Mouse (Mus musculus) midbrain, embryonic 11.5 days (tissue): ENCODE results near the gene A030014E15Rik. TPM values are rescaled to one million over a fixed set of nuclear protein-coding genes. Genes with fewer than 3 reads are reported as not detected.
"Not testable (repeated sequence)": the region's sequence is repeated elsewhere in the genome, so short reads cannot be mapped to it uniquely, and the experiment has no call there.

Experiments used
- ATAC-seq: fragments of 200-750 bp; cut with Nextera tagmentation; 2 replicates; pipeline ENCODE4 v1.8.0; 2017; ENCODE audit warnings: moderate TSS enrichment, moderate library complexity; ENCODE audit not compliant: low FRiP score
- DNase-seq: peaks from one replicate; pipeline ENCODE4 v3.0.0; 2015; ENCODE audit warnings: low spot score; ENCODE audit errors: missing footprints
- H3K27ac ChIP-seq: fragments of 300-500 bp; sonication (generic); 2 replicates; pipeline ENCODE4 v1.5.1; 2014; ENCODE audit warnings: low read depth, low read length
- H3K27me3 ChIP-seq: fragments of 300-500 bp; sonication (generic); 2 replicates; pipeline ENCODE4 v1.6.1; 2014; ENCODE audit warnings: mild to moderate bottlenecking, low read length, moderate library complexity, mixed read lengths; ENCODE audit not compliant: control insufficient read depth, insufficient read depth
- H3K36me3 ChIP-seq: fragments of 300-500 bp; sonication (generic); 2 replicates; pipeline ENCODE4 v1.6.1; 2014; ENCODE audit warnings: mild to moderate bottlenecking, low read length, moderate library complexity, mixed read lengths; ENCODE audit not compliant: control insufficient read depth, insufficient read depth
- H3K4me1 ChIP-seq: fragments of 300-500 bp; sonication (generic); 2 replicates; pipeline ENCODE4 v1.6.1; 2014; ENCODE audit warnings: low read length; ENCODE audit not compliant: control insufficient read depth, insufficient read depth
- H3K4me2 ChIP-seq: fragments of 300-500 bp; sonication (generic); 2 replicates; pipeline ENCODE4 v1.6.1; 2014; ENCODE audit warnings: mild to moderate bottlenecking, moderate library complexity
- H3K4me3 ChIP-seq: fragments of 300-500 bp; sonication (generic); 2 replicates; pipeline ENCODE4 v1.5.1; 2014; ENCODE audit warnings: low read depth, low read length
- H3K9ac ChIP-seq: fragments of 300-500 bp; sonication (generic); 2 replicates; pipeline ENCODE4 v1.6.1; 2014; ENCODE audit warnings: low read length
- H3K9me3 ChIP-seq: fragments of 300-500 bp; sonication (generic); 2 replicates; pipeline ENCODE4 v1.6.1; 2016; ENCODE audit warnings: low read length; ENCODE audit not compliant: control insufficient read depth
- WGBS: fragments of 180-500 bp; shearing (Covaris S2); extraction: QIAGEN DNeasy Blood & Tissue Kit; methylation state at CpG from one replicate; pipeline ENCODE4 v1.1.7; 2014; 5-methylcytosine and 5-hydroxymethylcytosine counted together
- polyA plus RNA-seq: library from polyadenylated mRNA; unstranded; fragments of >200 nt; fragmentation: Nextera tagmentation; extraction: Ambion mirVana; gene quantifications from 2 replicates; pipeline ENCODE4 v1.2.1, GENCODE M21; 2014

Gene A030014E15Rik
- polyA plus RNA-seq, result not detected in 2 replicates

GRCm38 (mm10) chr1:82924650-82925049 lies at the start of gene A030014E15Rik:
Gene A030014E15Rik (plus strand): TSS chr1:82924917.
- no peak within 1 kb of the TSS for H3K9ac ChIP-seq
- H3K4me3 ChIP-seq, result no peak within 1 kb of the TSS
- DNase-seq (no peak), ATAC-seq (no peak)
- H3K4me2 ChIP-seq, result no peak within 1 kb of the TSS
- H3K27me3 ChIP-seq, result no peaks in the 10 kb centered on the region
- no peak within 1 kb of the TSS for H3K27ac ChIP-seq
- 97% methylated on average over 6 of the region's 6 CpGs for WGBS
- H3K9me3 ChIP-seq, result no peaks in the 10 kb centered on the region
- H3K4me1 ChIP-seq, result no peaks in the 10 kb centered on the region
- H3K36me3 ChIP-seq, result no peaks in the 10 kb centered on the region

- H3K36me3 ChIP-seq, result no peaks in the 10 kb centered on the region; the same call in 1 of the 2 replicates
- no peak overlapping the region for H3K4me2 ChIP-seq
- H3K9ac ChIP-seq, result no peak overlapping the region
- no peak overlapping the region for H3K4me3 ChIP-seq
- H3K27ac ChIP-seq, result no peak overlapping the region
- H3K27me3 ChIP-seq, result no peaks in the 10 kb centered on the region
- 80% methylated on average over 2 of the region's 2 CpGs for WGBS
- DNase-seq (no peak), ATAC-seq (no peak)
- no peaks in the 10 kb centered on the region for H3K9me3 ChIP-seq
- no peaks in the 10 kb centered on the region for H3K4me1 ChIP-seq
Observed at GRCm38 (mm10) chr1:82879172-82879571, 45.5 kb upstream of the A030014E15Rik start.

- Histone ChIP-seq H3K9me3 (no peaks in the 10 kb centered on the region), H3K36me3 (no peaks in the 10 kb centered on the region; the same call in 1 of the 2 replicates), H3K27me3 (no peaks in the 10 kb centered on the region), H3K4me3 (no peak overlapping the region), H3K4me2 (no peak overlapping the region), H3K9ac (no peak overlapping the region), H3K4me1 (no peaks in the 10 kb centered on the region), H3K27ac (no peak overlapping the region)
- ATAC-seq, result no peak
- DNase-seq, result no peak
- 79% methylated on average over 8 of the region's 8 CpGs for WGBS
Observed at GRCm38 (mm10) chr1:82880196-82880595, 44.5 kb upstream of the A030014E15Rik start.

GRCm38 (mm10) chr1:82893269-82893668 lies 31.4 kb upstream of the A030014E15Rik start:
- no peak overlapping the region for H3K4me3 ChIP-seq
- H3K9ac ChIP-seq, result no peak overlapping the region
- no peak for ATAC-seq
- no peak for DNase-seq
- H3K4me2 ChIP-seq, result no peak overlapping the region
- H3K9me3 ChIP-seq, result no peaks in the 10 kb centered on the region
- no peak overlapping the region for H3K27ac ChIP-seq
- H3K36me3 ChIP-seq, result peaks cover 5% of the 10 kb centered on the region; the same call in 1 of the 2 replicates
- no peaks in the 10 kb centered on the region for H3K27me3 ChIP-seq
- WGBS, result 95% methylated on average over 7 of the region's 7 CpGs
- H3K4me1 ChIP-seq, result no peaks in the 10 kb centered on the region

GRCm38 (mm10) chr1:82900567-82900966 lies 24.1 kb upstream of the A030014E15Rik start:
- ATAC-seq (no peak), DNase-seq (no peak)
- H3K36me3 ChIP-seq, result 0 out of 2 replicates have a peak, but pooled peaks cover 2% of the 10 kb centered on the region
- no peak overlapping the region for H3K27ac ChIP-seq
- 93% methylated on average over 1 of the region's 1 CpGs for WGBS
- no peaks in the 10 kb centered on the region for H3K9me3 ChIP-seq
- no peak overlapping the region for H3K4me2 ChIP-seq
- no peak overlapping the region for H3K4me3 ChIP-seq
- no peak overlapping the region for H3K9ac ChIP-seq
- no peaks in the 10 kb centered on the region for H3K4me1 ChIP-seq
- no peaks in the 10 kb centered on the region for H3K27me3 ChIP-seq

GRCm38 (mm10) chr1:82901201-82901600 lies 23.5 kb upstream of the A030014E15Rik start:
- Histone ChIP-seq H3K4me2 (no peak overlapping the region), H3K4me3 (no peak overlapping the region), H3K4me1 (no peaks in the 10 kb centered on the region), H3K9me3 (no peaks in the 10 kb centered on the region), H3K9ac (no peak overlapping the region), H3K36me3 (0 out of 2 replicates have a peak, but pooled peaks cover 2% of the 10 kb centered on the region), H3K27me3 (no peaks in the 10 kb centered on the region), H3K27ac (no peak overlapping the region)
- no peak for ATAC-seq
- WGBS, result 97% methylated on average over 3 of the region's 3 CpGs
- no peak for DNase-seq

- Histone ChIP-seq H3K36me3 (0 out of 2 replicates have a peak, but pooled peaks cover 2% of the 10 kb centered on the region), H3K4me1 (no peaks in the 10 kb centered on the region), H3K9me3 (no peaks in the 10 kb centered on the region), H3K9ac (no peak overlapping the region), H3K27me3 (no peaks in the 10 kb centered on the region), H3K4me2 (no peak overlapping the region), H3K27ac (no peak overlapping the region), H3K4me3 (no peak overlapping the region)
- DNase-seq, result no peak
- ATAC-seq, result no peak
- 60% methylated on average over 3 of the region's 3 CpGs for WGBS
Observed at GRCm38 (mm10) chr1:82905886-82906285, 18.8 kb upstream of the A030014E15Rik start.

- no peaks in the 10 kb centered on the region for H3K9me3 ChIP-seq
- no peaks in the 10 kb centered on the region for H3K27me3 ChIP-seq
- no peak within 1 kb of the TSS for H3K27ac ChIP-seq
- no peaks in the 10 kb centered on the region for H3K4me1 ChIP-seq
- ATAC-seq (no peak), DNase-seq (no peak)
- no peaks in the 10 kb centered on the region for H3K36me3 ChIP-seq
- H3K9ac ChIP-seq, result no peak within 1 kb of the TSS
- WGBS, result 89% methylated on average over 3 of the region's 3 CpGs
- no peak within 1 kb of the TSS for H3K4me2 ChIP-seq
- no peak within 1 kb of the TSS for H3K4me3 ChIP-seq
Observed at GRCm38 (mm10) chr1:82913025-82913424, 11.7 kb upstream of the A030014E15Rik start, which contains the start of gene A030005L19Rik. Gene A030005L19Rik (plus strand): TSS chr1:82913325.

GRCm38 (mm10) chr1:82913434-82913833 lies 11.3 kb upstream of the A030014E15Rik start:
- not testable (repeated sequence) for H3K4me1 ChIP-seq, H3K9ac ChIP-seq, ATAC-seq, DNase-seq, H3K27me3 ChIP-seq, H3K27ac ChIP-seq, H3K36me3 ChIP-seq, H3K4me3 ChIP-seq, H3K4me2 ChIP-seq, H3K9me3 ChIP-seq
- 100% methylated on average over 5 of the region's 5 CpGs for WGBS
